Mouse (Mus musculus): ENCODE data around the gene Sik3. TPM values are rescaled to one million over a fixed set of nuclear protein-coding genes. Genes with fewer than 3 reads are reported as not detected.
"Not testable (repeated sequence)": the region's sequence is repeated elsewhere in the genome, so short reads cannot be mapped to it uniquely, and the experiment has no call there.

The Sik3 gene
- polyA plus RNA-seq, 1 experiment from 2014 or later: 1.7 TPM

DNA sequence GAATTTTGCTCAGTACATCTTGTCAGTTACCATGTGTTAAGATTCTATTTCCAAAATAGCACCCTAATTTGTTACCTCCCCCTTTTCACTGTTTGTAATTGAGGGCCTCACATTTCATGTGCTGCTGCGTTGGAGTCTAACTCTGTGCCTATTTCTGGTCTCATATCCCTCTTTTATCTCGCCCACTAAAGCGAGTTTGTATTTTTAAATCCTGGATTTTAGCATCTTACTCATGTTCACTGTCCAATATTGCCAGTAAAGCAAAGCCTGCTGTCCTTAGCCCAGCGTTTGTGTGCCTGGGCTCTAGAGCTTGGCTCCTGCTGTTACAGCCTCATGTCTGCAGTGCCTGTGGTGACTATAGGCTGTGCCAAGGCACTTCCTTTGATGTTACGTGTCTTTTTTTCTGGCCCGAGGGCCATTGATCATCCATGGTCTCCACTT lies 69.8 kb downstream of the Sik3 start:
- Histone ChIP-seq H3K27ac (ENCODE audit: low read length) (no peak overlapping the region), H3K9me3 (replicated peaks; ENCODE audit: control insufficient read depth, low read length) (no peaks in the 10 kb centered on the region), H3K9ac (ENCODE audit: low read depth, low read length) (no peak overlapping the region), H3K4me1 (ENCODE audit: control insufficient read depth, low read depth, low read length) (no peaks in the 10 kb centered on the region; the same call in 1 of the 2 replicates), H3K4me3 (ENCODE audit: low read depth, low read length) (no peak overlapping the region), H3K4me2 (ENCODE audit: low read depth, low read length) (no peak overlapping the region), H3K27me3 (ENCODE audit: control insufficient read depth, insufficient read depth, low read depth, low read length) (no peaks in the 10 kb centered on the region), H3K36me3 (ENCODE audit: control insufficient read depth, insufficient read depth) (no peaks in the 10 kb centered on the region)
- no peak for ATAC-seq (ENCODE audit: low read depth)
- WGBS (ENCODE audit: insufficient replicate concordance): 58% methylated on average over 6 of the region's 6 CpGs

DNA sequence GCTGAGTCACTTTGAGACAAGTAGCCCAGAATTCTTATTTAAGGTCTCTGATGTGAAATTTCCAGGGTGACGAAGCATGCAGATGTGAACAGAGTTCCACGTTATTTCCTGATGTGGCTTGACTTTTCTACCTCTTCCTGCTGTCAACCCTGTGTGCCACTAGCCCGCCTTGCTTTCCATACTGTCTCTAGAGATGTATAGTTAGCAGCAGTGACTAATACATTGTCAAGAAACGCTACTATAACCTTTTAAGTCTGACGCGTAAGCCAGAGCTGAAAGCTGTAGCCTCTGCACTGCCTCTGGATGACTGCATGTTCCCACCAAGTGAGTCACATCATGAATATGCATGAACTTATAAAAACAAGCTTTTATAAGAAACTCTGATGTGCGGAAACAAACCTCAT lies 70.9 kb downstream of the Sik3 start:
- Histone ChIP-seq H3K9me3 (replicated peaks; ENCODE audit: control insufficient read depth, low read length) (no peaks in the 10 kb centered on the region), H3K36me3 (ENCODE audit: control insufficient read depth, insufficient read depth) (no peaks in the 10 kb centered on the region), H3K4me1 (ENCODE audit: control insufficient read depth, low read depth, low read length) (no peaks in the 10 kb centered on the region; the same call in 1 of the 2 replicates), H3K4me2 (ENCODE audit: low read depth, low read length) (no peak overlapping the region), H3K9ac (ENCODE audit: low read depth, low read length) (no peak overlapping the region), H3K4me3 (ENCODE audit: low read depth, low read length) (no peak overlapping the region), H3K27me3 (ENCODE audit: control insufficient read depth, insufficient read depth, low read depth, low read length) (no peaks in the 10 kb centered on the region), H3K27ac (ENCODE audit: low read length) (no peak overlapping the region)
- ATAC-seq (ENCODE audit: low read depth): no peak
- 68% methylated on average over 7 of the region's 7 CpGs for WGBS (ENCODE audit: insufficient replicate concordance)

DNA sequence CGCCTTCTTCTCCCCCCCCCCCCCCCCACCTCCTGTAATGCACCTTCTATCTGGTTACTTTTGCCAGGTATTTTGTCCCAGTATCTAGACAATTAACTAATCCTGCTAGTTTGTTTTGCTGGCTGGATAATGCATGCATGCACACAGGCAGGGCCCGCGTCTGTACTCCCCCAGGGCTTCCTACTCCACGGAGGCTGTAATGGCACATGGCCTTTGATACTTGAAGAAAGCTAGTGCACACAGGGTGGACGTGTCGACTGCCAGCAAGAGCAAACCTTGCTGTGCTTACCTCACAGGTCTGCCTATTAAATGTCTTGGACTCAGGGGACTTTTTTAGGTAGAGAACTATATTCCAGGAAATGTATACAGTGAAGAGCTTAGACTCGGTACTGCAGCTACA lies 73.3 kb downstream of the Sik3 start:
- Histone ChIP-seq H3K4me2 (ENCODE audit: low read depth, low read length) (no peak overlapping the region), H3K4me3 (ENCODE audit: low read depth, low read length) (no peak overlapping the region), H3K27ac (ENCODE audit: low read length) (peak overlapping the region; percentile 61; the same call in 1 of the 2 replicates), H3K4me1 (ENCODE audit: control insufficient read depth, low read depth, low read length) (no peaks in the 10 kb centered on the region; the same call in 1 of the 2 replicates), H3K9me3 (replicated peaks; ENCODE audit: control insufficient read depth, low read length) (no peaks in the 10 kb centered on the region), H3K27me3 (ENCODE audit: control insufficient read depth, insufficient read depth, low read depth, low read length) (no peaks in the 10 kb centered on the region), H3K36me3 (ENCODE audit: control insufficient read depth, insufficient read depth) (no peaks in the 10 kb centered on the region), H3K9ac (ENCODE audit: low read depth, low read length) (no peak overlapping the region)
- no peak for ATAC-seq (ENCODE audit: low read depth)
- WGBS (ENCODE audit: insufficient replicate concordance): 60% methylated on average over 7 of the region's 7 CpGs

- WGBS (ENCODE audit: insufficient replicate concordance): 64% methylated on average over 3 of the region's 3 CpGs
- Histone ChIP-seq H3K4me3 (ENCODE audit: low read depth, low read length) (no peak overlapping the region), H3K4me1 (ENCODE audit: control insufficient read depth, low read depth, low read length) (no peaks in the 10 kb centered on the region; the same call in 1 of the 2 replicates), H3K27ac (ENCODE audit: low read length) (peak overlapping the region; percentile 72), H3K9me3 (replicated peaks; ENCODE audit: control insufficient read depth, low read length) (no peaks in the 10 kb centered on the region), H3K4me2 (ENCODE audit: low read depth, low read length) (no peak overlapping the region), H3K9ac (ENCODE audit: low read depth, low read length) (no peak overlapping the region), H3K27me3 (ENCODE audit: control insufficient read depth, insufficient read depth, low read depth, low read length) (no peaks in the 10 kb centered on the region), H3K36me3 (ENCODE audit: control insufficient read depth, insufficient read depth) (no peaks in the 10 kb centered on the region)
- peak; percentile 78 for ATAC-seq (ENCODE audit: low read depth)
Observed at GRCm38 (mm10) chr9:46086826-46087225, 74.2 kb downstream of the Sik3 start.

DNA sequence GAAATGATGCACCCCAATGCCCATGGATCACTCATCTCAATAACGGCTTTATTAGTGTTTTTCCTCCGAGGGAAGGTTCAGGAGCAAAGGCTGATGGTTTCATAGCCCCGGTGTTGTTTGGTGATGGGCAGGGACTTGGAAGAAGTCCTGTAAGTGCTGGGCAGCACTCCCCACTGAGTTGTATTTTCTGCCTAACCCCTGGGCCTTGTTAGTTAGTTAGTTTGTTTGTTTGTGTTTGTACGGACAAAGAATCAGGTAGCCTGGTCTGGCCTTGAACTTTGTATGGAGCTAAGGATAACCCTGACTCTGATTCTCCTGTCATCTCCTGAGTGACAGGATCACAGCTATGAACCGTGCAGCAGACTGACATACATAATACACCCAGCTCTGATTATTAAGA lies 74.8 kb downstream of the Sik3 start:
- Histone ChIP-seq H3K36me3 (ENCODE audit: control insufficient read depth, insufficient read depth) (no peaks in the 10 kb centered on the region), H3K27me3 (ENCODE audit: control insufficient read depth, insufficient read depth, low read depth, low read length) (no peaks in the 10 kb centered on the region), H3K27ac (ENCODE audit: low read length) (peak overlapping the region; percentile 72), H3K4me3 (ENCODE audit: low read depth, low read length) (no peak overlapping the region), H3K9ac (ENCODE audit: low read depth, low read length) (no peak overlapping the region), H3K4me2 (ENCODE audit: low read depth, low read length) (no peak overlapping the region), H3K9me3 (replicated peaks; ENCODE audit: control insufficient read depth, low read length) (no peaks in the 10 kb centered on the region), H3K4me1 (ENCODE audit: control insufficient read depth, low read depth, low read length) (no peaks in the 10 kb centered on the region; the same call in none of the 2 replicates)
- 54% methylated on average over 5 of the region's 5 CpGs for WGBS (ENCODE audit: insufficient replicate concordance)
- no peak for ATAC-seq (ENCODE audit: low read depth)

DNA sequence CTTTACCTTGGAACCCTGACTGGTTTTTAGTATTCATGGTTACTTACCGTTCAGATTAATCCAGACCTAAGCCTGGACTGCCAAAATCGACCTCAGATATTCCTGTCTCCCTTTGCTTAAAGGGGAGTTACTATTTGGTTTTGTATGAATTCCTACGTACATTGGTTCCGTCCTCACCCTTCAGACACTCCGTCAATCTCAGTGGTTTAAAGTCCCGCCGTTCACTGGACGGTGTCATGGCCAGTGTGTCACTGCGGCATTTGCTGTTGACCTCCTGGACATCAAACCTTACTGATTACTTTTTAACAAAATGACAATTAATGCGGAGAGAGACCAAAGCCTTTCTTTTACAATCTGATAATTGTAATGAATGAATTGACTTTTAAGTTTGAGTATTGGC lies 76.1 kb downstream of the Sik3 start:
- H3K4me2 ChIP-seq (ENCODE audit: low read depth, low read length): no peak overlapping the region
- no peaks in the 10 kb centered on the region for H3K27me3 ChIP-seq (ENCODE audit: control insufficient read depth, insufficient read depth, low read depth, low read length)
- ATAC-seq (ENCODE audit: low read depth): no peak
- no peak overlapping the region for H3K9ac ChIP-seq (ENCODE audit: low read depth, low read length)
- H3K4me3 ChIP-seq (ENCODE audit: low read depth, low read length): no peak overlapping the region
- no peak overlapping the region; the same call in 1 of the 2 replicates for H3K27ac ChIP-seq (ENCODE audit: low read length)
- H3K9me3 ChIP-seq (replicated peaks; ENCODE audit: control insufficient read depth, low read length): no peaks in the 10 kb centered on the region
- 70% methylated on average over 10 of the region's 10 CpGs for WGBS (ENCODE audit: insufficient replicate concordance)
- no peaks in the 10 kb centered on the region for H3K36me3 ChIP-seq (ENCODE audit: control insufficient read depth, insufficient read depth)
- no peaks in the 10 kb centered on the region; the same call in none of the 2 replicates for H3K4me1 ChIP-seq (ENCODE audit: control insufficient read depth, low read depth, low read length)

DNA sequence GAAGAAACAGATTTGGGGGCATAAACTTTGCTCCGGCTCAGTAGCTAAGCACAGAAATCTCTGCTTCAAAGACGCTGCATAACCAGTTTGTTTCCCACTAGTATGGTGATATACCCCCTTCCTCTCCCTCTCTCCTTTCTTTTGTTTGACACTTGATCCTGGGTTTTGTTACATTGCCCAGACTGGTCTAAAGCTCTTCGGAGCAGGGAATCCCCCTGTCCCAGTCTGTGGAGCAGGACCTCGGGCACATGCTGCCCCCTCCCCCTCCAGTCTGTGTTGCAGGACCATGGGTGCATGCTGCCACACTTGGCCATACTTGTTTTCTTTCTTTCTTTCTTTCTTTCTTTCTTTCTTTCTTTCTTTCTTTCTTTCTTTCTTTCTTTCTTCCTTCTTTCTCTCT lies 77.4 kb downstream of the Sik3 start:
- WGBS (ENCODE audit: insufficient replicate concordance): 64% methylated on average over 4 of the region's 4 CpGs
- no peak for ATAC-seq (ENCODE audit: low read depth)
- Histone ChIP-seq H3K9ac (ENCODE audit: low read depth, low read length) (no peak overlapping the region), H3K27ac (ENCODE audit: low read length) (no peak overlapping the region), H3K27me3 (ENCODE audit: control insufficient read depth, insufficient read depth, low read depth, low read length) (no peaks in the 10 kb centered on the region), H3K36me3 (ENCODE audit: control insufficient read depth, insufficient read depth) (no peaks in the 10 kb centered on the region), H3K9me3 (replicated peaks; ENCODE audit: control insufficient read depth, low read length) (no peaks in the 10 kb centered on the region), H3K4me2 (ENCODE audit: low read depth, low read length) (no peak overlapping the region), H3K4me3 (ENCODE audit: low read depth, low read length) (no peak overlapping the region), H3K4me1 (ENCODE audit: control insufficient read depth, low read depth, low read length) (no peaks in the 10 kb centered on the region; the same call in none of the 2 replicates)

DNA sequence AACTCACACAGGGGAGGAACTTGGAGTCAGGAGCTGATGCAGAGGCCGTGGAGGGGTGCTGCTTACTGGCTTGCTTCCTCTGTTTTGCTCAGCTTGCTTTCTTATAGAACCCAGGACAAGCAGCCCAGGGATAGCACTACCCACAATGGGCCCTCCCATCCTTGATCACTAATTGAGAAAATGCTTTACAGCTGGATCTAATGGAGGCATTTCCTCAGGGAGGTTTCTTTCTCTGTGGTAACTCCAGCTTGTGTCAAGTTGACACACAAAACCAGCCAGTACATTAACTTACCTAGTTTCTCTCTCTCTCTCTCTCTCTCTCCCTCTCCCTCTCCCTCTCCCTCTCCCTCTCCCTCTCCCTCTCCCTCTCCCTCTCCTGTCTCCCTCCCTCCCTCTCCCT lies 78.5 kb downstream of the Sik3 start:
- not testable (repeated sequence) for H3K4me3 ChIP-seq (ENCODE audit: low read depth, low read length); H3K4me2 ChIP-seq (ENCODE audit: low read depth, low read length); H3K9ac ChIP-seq (ENCODE audit: low read depth, low read length); H3K27me3 ChIP-seq (ENCODE audit: control insufficient read depth, insufficient read depth, low read depth, low read length); H3K27ac ChIP-seq (ENCODE audit: low read length); H3K4me1 ChIP-seq (ENCODE audit: control insufficient read depth, low read depth, low read length); ATAC-seq (ENCODE audit: low read depth); H3K9me3 ChIP-seq (replicated peaks; ENCODE audit: control insufficient read depth, low read length); H3K36me3 ChIP-seq (ENCODE audit: control insufficient read depth, insufficient read depth)
- 19% methylated on average over 1 of the region's 1 CpGs for WGBS (ENCODE audit: insufficient replicate concordance)

GRCm38 (mm10) chr9:46092633-46093032 lies 80.0 kb downstream of the Sik3 start:
- H3K9me3 ChIP-seq (replicated peaks; ENCODE audit: control insufficient read depth, low read length): no peaks in the 10 kb centered on the region
- H3K27me3 ChIP-seq (ENCODE audit: control insufficient read depth, insufficient read depth, low read depth, low read length): no peaks in the 10 kb centered on the region
- H3K4me3 ChIP-seq (ENCODE audit: low read depth, low read length): no peak overlapping the region
- no peak overlapping the region for H3K27ac ChIP-seq (ENCODE audit: low read length)
- no peak for ATAC-seq (ENCODE audit: low read depth)
- WGBS (ENCODE audit: insufficient replicate concordance): 65% methylated on average over 6 of the region's 6 CpGs
- H3K4me2 ChIP-seq (ENCODE audit: low read depth, low read length): no peak overlapping the region
- no peaks in the 10 kb centered on the region; the same call in 1 of the 2 replicates for H3K4me1 ChIP-seq (ENCODE audit: control insufficient read depth, low read depth, low read length)
- no peaks in the 10 kb centered on the region for H3K36me3 ChIP-seq (ENCODE audit: control insufficient read depth, insufficient read depth)
- no peak overlapping the region for H3K9ac ChIP-seq (ENCODE audit: low read depth, low read length)
